Comparison of ENCODE assay signal across 9 mouse cellular contexts in genomic region chrX:166344228-166345015, GRCm38 (mm10).
DNase-seq lines count a peak whose midpoint lies in the region; ATAC-seq lines count a peak whose summit lies in the region.
"Had no signal": no experiment of that assay in that cellular context is flagged by ENCODE, and none has a peak within 500 bp of the region (broad histone marks: within the 10 kb centered on the region; RNA-seq: fewer than 3 reads in every experiment).

No protein-coding gene starts in this region.

- no peak overlapping the region for H3K9ac ChIP-seq in kidney, embryonic 14.5 days (ENCODE audit: low read depth, low read length)

- no peak overlapping the region for H3K27ac ChIP-seq in kidney, embryonic 14.5 days (ENCODE audit: low read depth, low read length)

- H3K4me3 ChIP-seq in kidney, embryonic 14.5 days (ENCODE audit: low read length), result peak overlapping the region; percentile 10; the same call in 1 of the 2 replicates
- H3K4me3 ChIP-seq: erythroblast, embryonic 14.5 days had no signal

- WGBS in kidney, embryonic 14.5 days, result 28% methylated on average over 10 of the region's 10 CpGs

- H3K4me2 ChIP-seq in kidney, embryonic 14.5 days (replicated peaks; ENCODE audit: low read depth, low read length), result peak overlapping the region; percentile 26

- no peak for DNase-seq in kidney, postnatal 25 days
- peak; percentile 73 for DNase-seq in cerebellum, adult 9-10 months
- peak; percentile 38 to 70 for DNase-seq in frontal cortex, adult 2 months (ENCODE audit: extremely low spot score in 1 of 2, low spot score in 1 of 2)
- DNase-seq in left cerebral cortex, postnatal 10 days (ENCODE audit: extremely low spot score in 1 of 2, low spot score in 2 of 2), result peak; percentile 60 to 61
- peak; percentile 89 for DNase-seq in retina, postnatal 1 day
- DNase-seq in B cell, adult 2 months, result no peak
- no peak for DNase-seq in adrenal gland, postnatal 10 days

- ATAC-seq in kidney, embryonic 14.5 days (ENCODE audit: low FRiP score, low TSS enrichment), result peak; percentile 55; the same call in 1 of the 2 replicates

- intact Hi-C loops in left cerebral cortex, postnatal 10 days (cut with DNase I), result loop anchor here (5.0 kb wide), 2 partner anchors 102 to 172 kb away; partner anchors contain the start of gene Gemin8

- no peaks in the 10 kb centered on the region for H3K27me3 ChIP-seq in kidney, embryonic 14.5 days (ENCODE audit: control insufficient read depth, insufficient read depth, low read length)

- no peaks in the 10 kb centered on the region for H3K9me3 ChIP-seq in kidney, embryonic 14.5 days (ENCODE audit: control insufficient read depth, low read length)

- H3K4me1 ChIP-seq in kidney, embryonic 14.5 days (ENCODE audit: control insufficient read depth, insufficient read depth, low read length), result no peaks in the 10 kb centered on the region

- H3K36me3 ChIP-seq in kidney, embryonic 14.5 days (ENCODE audit: control insufficient read depth, insufficient read depth, low read length), result no peaks in the 10 kb centered on the region

Comparison
In these comparisons a context has a peak if more than half of its experiments do, and no peak if none do; other contexts are left out.
1. DNase-seq: peak in cerebellum, adult 9-10 months (single experiment), frontal cortex, adult 2 months (2 of 2), left cerebral cortex, postnatal 10 days (2 of 2) and retina, postnatal 1 day (single experiment); none in kidney, postnatal 25 days (0 of 2), B cell, adult 2 months (0 of 2) and adrenal gland, postnatal 10 days (single experiment).